Mouse (Mus musculus) liver, embryonic 14.5 days (tissue): Measurements from ENCODE around the gene Nup133.

Source experiments
- CTCF ChIP-seq: IDR thresholded peaks from 2 replicates; pipeline ENCODE4 v1.5.1; 2016; ENCODE audit warnings: antibody characterized with exemption, low read depth, control low read depth
- EP300 ChIP-seq: IDR thresholded peaks from 2 replicates; pipeline ENCODE4 v1.6.1; 2016; ENCODE audit warnings: antibody characterized with exemption, low read depth

DNA sequence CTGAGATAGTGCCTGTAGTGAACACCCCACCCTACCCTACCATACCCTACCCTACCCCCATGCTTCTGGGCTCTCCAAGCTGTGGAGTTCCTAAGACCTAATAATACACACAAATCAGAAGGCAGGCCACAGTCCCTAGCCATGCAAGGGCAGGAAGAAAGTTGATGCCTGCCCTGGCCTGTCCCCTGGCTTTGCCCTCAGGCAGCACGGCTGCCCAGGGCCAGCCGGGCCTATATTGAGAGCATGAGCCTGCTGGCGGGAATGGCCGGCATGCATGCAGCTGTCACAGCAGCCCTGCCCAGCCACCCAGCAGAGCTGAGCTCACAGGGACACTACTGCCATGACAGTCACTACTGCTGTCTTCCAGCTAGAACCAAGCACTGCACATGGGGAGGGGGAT is 66.0 kb downstream of the Nup133 start:
- no peak for TF ChIP-seq CTCF
- no peak for TF ChIP-seq EP300
